Mouse (Mus musculus): Measurements from ENCODE around the gene Zap70. TPM values are rescaled to one million over a fixed set of nuclear protein-coding genes. Genes with fewer than 3 reads are reported as not detected.
A peak's percentile ranks its signal among the peaks of the same experiment; 100 is the strongest.

Gene Zap70
- polyA plus RNA-seq, 1 experiment from 2014 or later: 0.43 TPM

- 72% methylated on average over 7 of the region's 7 CpGs for WGBS
- no peaks in the 10 kb centered on the region for H3K9me3 ChIP-seq (ENCODE audit: low read depth, low read length)
- DNase-seq (no peak), ATAC-seq (ENCODE audit: insufficient read depth) (peak; percentile 56; the same call in 1 of the 2 replicates)
- no peak overlapping the region for H3K4me3 ChIP-seq (ENCODE audit: low read depth, low read length)
- peaks cover 87% of the 10 kb centered on the region for H3K36me3 ChIP-seq (ENCODE audit: insufficient read depth)
- no peaks in the 10 kb centered on the region for H3K27me3 ChIP-seq (ENCODE audit: insufficient read depth, low read length)
- no peak overlapping the region for H3K27ac ChIP-seq (ENCODE audit: low read depth)
- H3K4me2 ChIP-seq: no peak overlapping the region
- H3K9ac ChIP-seq: no peak overlapping the region
- no peaks in the 10 kb centered on the region for H3K4me1 ChIP-seq (ENCODE audit: insufficient read depth)
- TF ChIP-seq CTCF (IDR thresholded peaks at IDR 0.05; ENCODE audit: low read depth): no peak
Measured at GRCm38 (mm10) chr1:36796711-36797110, 35.1 kb downstream of the Zap70 start.

- no peaks in the 10 kb centered on the region for H3K4me1 ChIP-seq (ENCODE audit: insufficient read depth)
- DNase-seq (no peak), ATAC-seq (ENCODE audit: insufficient read depth) (no peak)
- H3K9ac ChIP-seq: no peak overlapping the region
- no peak overlapping the region for H3K27ac ChIP-seq (ENCODE audit: low read depth)
- H3K27me3 ChIP-seq (ENCODE audit: insufficient read depth, low read length): no peaks in the 10 kb centered on the region
- H3K36me3 ChIP-seq (ENCODE audit: insufficient read depth): peaks cover 89% of the 10 kb centered on the region
- TF ChIP-seq CTCF (IDR thresholded peaks at IDR 0.05; ENCODE audit: low read depth): no peak
- H3K4me3 ChIP-seq (ENCODE audit: low read depth, low read length): no peak overlapping the region
- 60% methylated on average over 10 of the region's 10 CpGs for WGBS
- no peak overlapping the region for H3K4me2 ChIP-seq
- no peaks in the 10 kb centered on the region for H3K9me3 ChIP-seq (ENCODE audit: low read depth, low read length)
Measured at GRCm38 (mm10) chr1:36797481-36797880, 35.9 kb downstream of the Zap70 start.

DNA sequence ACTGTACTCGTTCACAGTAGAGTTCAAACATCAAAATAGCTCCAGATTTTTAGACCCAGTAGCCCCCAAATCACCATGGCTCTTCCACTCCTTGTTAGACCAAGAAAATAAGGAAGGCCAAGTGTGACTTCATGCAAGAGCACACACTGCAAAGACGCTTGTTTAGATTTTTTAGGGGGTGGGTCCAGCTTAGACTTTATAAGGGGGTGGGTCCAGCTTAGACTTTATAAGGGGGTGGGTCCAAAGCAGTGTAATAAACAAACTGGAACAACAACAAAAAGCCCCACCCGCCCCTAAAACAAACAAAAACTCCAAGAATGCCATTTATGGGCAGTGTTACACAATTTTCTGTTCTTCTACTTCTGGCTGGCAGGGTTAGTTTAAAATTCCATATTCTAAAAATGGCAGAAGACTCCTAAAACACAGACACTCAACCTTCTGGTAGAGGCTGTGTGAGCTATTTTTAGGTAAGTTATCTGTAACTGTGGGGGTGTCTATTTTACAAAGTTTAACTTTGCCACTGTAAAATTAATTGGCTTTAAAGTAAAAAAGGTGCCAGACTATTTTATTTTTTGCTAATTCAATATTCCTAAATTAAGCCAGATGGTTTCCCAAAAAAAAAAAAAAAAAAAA, 38.9 kb downstream of the Zap70 start:
- no peak for TF ChIP-seq CTCF (IDR thresholded peaks at IDR 0.05; ENCODE audit: low read depth)
- Histone ChIP-seq H3K4me3 (ENCODE audit: low read depth, low read length) (no peak overlapping the region), H3K9ac (no peak overlapping the region), H3K9me3 (ENCODE audit: low read depth, low read length) (no peaks in the 10 kb centered on the region), H3K27ac (ENCODE audit: low read depth) (0 out of 2 replicates have a peak overlapping the region, but pooled peaks have one; percentile 30), H3K36me3 (ENCODE audit: insufficient read depth) (peaks cover 83% of the 10 kb centered on the region), H3K4me1 (ENCODE audit: insufficient read depth) (no peaks in the 10 kb centered on the region), H3K4me2 (no peak overlapping the region), H3K27me3 (ENCODE audit: insufficient read depth, low read length) (no peaks in the 10 kb centered on the region)
- DNase-seq (peak; percentile 35), ATAC-seq (ENCODE audit: insufficient read depth) (peak; percentile 24; the same call in 1 of the 2 replicates)
- 67% methylated on average over 3 of the region's 3 CpGs for WGBS

DNA sequence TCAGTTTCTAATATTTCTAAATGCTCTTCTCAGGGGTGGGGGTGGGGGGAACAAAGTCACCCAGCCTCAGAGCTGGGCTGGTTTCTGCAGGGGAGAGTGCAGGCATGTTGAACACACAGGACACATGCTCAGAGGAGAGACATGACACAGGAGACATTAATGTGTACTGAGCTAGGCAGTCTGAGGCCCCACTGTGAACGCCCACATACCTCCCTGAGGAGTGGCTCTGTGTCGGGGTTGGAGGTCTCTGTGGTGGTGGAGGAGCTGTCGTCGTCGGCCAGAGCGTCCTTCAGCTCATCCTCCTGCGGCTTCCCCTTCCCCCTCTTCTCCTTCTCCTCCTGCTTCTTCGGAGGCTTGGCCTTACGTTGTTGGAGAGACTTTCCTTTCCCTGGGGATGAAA, 42.7 kb downstream of the Zap70 start:
- no peak overlapping the region for H3K4me3 ChIP-seq (ENCODE audit: low read depth, low read length)
- H3K9me3 ChIP-seq (ENCODE audit: low read depth, low read length): no peaks in the 10 kb centered on the region
- H3K27me3 ChIP-seq (ENCODE audit: insufficient read depth, low read length): no peaks in the 10 kb centered on the region
- TF ChIP-seq CTCF (IDR thresholded peaks at IDR 0.05; ENCODE audit: low read depth): no peak
- ATAC-seq (ENCODE audit: insufficient read depth) (no peak), DNase-seq (no peak)
- H3K4me1 ChIP-seq (ENCODE audit: insufficient read depth): no peaks in the 10 kb centered on the region
- whole genome bisulfite sequencing: 74% methylated on average over 9 of the region's 9 CpGs
- peaks cover 81% of the 10 kb centered on the region for H3K36me3 ChIP-seq (ENCODE audit: insufficient read depth)
- H3K9ac ChIP-seq: no peak overlapping the region
- no peak overlapping the region for H3K27ac ChIP-seq (ENCODE audit: low read depth)
- H3K4me2 ChIP-seq: no peak overlapping the region

DNA sequence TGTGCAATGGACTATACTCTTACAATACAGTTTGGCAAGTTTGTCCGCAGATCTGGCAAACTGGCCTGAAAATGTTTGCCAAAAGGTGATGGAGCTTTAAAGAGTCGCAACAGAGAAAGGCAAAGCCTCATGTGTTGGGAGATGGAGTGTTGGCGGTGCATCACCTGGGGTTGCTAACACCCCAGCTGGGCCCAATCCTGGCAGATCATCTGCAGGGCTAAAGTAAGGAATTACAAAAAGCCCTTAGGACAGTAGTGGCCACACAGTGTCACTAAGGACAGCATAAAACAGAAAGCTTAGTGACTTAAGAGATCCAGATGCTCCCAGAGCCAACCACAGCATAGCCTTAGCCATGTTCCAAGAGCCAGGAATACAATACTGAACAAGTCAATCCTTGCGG, 43.2 kb downstream of the Zap70 start:
- no peak for ATAC-seq (ENCODE audit: insufficient read depth)
- TF ChIP-seq CTCF (IDR thresholded peaks at IDR 0.05; ENCODE audit: low read depth): no peak
- H3K27me3 ChIP-seq (ENCODE audit: insufficient read depth, low read length): no peaks in the 10 kb centered on the region
- H3K27ac ChIP-seq (ENCODE audit: low read depth): no peak overlapping the region
- DNase-seq: no peak
- no peak overlapping the region for H3K9ac ChIP-seq
- WGBS: 91% methylated on average over 4 of the region's 4 CpGs
- no peak overlapping the region for H3K4me3 ChIP-seq (ENCODE audit: low read depth, low read length)
- H3K9me3 ChIP-seq (ENCODE audit: low read depth, low read length): no peaks in the 10 kb centered on the region
- H3K4me2 ChIP-seq: no peak overlapping the region
- H3K4me1 ChIP-seq (ENCODE audit: insufficient read depth): no peaks in the 10 kb centered on the region
- H3K36me3 ChIP-seq (ENCODE audit: insufficient read depth): peaks cover 81% of the 10 kb centered on the region

GRCm38 (mm10) chr1:36806181-36806905, 44.7 kb downstream of the Zap70 start:
- Histone ChIP-seq H3K27me3 (ENCODE audit: insufficient read depth, low read length) (no peaks in the 10 kb centered on the region), H3K9ac (no peak overlapping the region), H3K9me3 (ENCODE audit: low read depth, low read length) (no peaks in the 10 kb centered on the region), H3K4me1 (ENCODE audit: insufficient read depth) (no peaks in the 10 kb centered on the region), H3K4me2 (no peak overlapping the region), H3K4me3 (ENCODE audit: low read depth, low read length) (no peak overlapping the region), H3K27ac (ENCODE audit: low read depth) (no peak overlapping the region), H3K36me3 (ENCODE audit: insufficient read depth) (peaks cover 85% of the 10 kb centered on the region)
- 96% methylated on average over 7 of the region's 7 CpGs for WGBS
- DNase-seq: no peak
- ATAC-seq (ENCODE audit: insufficient read depth): no peak
- TF ChIP-seq CTCF (IDR thresholded peaks at IDR 0.05; ENCODE audit: low read depth): no peak

DNA sequence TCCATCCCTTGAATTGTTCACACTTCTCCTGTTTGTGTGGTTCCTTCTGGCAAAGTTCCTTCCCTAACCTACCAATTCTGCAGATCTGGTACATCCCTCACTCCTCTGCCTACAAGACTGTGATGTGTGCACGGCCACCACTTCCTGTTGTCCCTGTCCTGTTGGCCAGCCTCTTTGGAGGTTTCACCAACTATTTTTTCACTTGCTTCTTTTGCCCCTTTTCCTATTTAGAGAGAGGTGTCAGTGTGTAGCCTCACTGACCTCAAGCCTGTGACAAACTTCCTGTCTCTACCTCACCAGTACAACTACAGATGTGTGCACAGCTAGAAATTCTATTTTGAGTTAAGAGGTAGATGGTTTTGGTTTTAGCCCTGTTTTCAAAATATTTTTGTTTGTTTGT, 45.5 kb downstream of the Zap70 start:
- WGBS: 74% methylated on average over 1 of the region's 1 CpGs
- Histone ChIP-seq H3K27ac (ENCODE audit: low read depth) (no peak overlapping the region), H3K36me3 (ENCODE audit: insufficient read depth) (peaks cover 85% of the 10 kb centered on the region), H3K4me2 (no peak overlapping the region), H3K4me1 (ENCODE audit: insufficient read depth) (no peaks in the 10 kb centered on the region), H3K9ac (no peak overlapping the region), H3K4me3 (ENCODE audit: low read depth, low read length) (no peak overlapping the region), H3K27me3 (ENCODE audit: insufficient read depth, low read length) (no peaks in the 10 kb centered on the region), H3K9me3 (ENCODE audit: low read depth, low read length) (no peaks in the 10 kb centered on the region)
- TF ChIP-seq CTCF (IDR thresholded peaks at IDR 0.05; ENCODE audit: low read depth): no peak
- ATAC-seq (ENCODE audit: insufficient read depth) (no peak), DNase-seq (no peak)

Data from lung, embryonic 14.5 days (tissue).